Mouse (Mus musculus) small intestine, adult 2 months (tissue): ENCODE measurements around the gene Spata18.

Experiments used
- CTCF ChIP-seq: fragments of 200-500 bp; IDR thresholded peaks from 2 replicates; pipeline ENCODE4 v1.5.1; 2012; ENCODE audit warnings: low read depth, mild to moderate bottlenecking, control low read depth, inconsistent platforms, low read length, moderate library complexity, mixed read lengths; ENCODE audit not compliant: insufficient replicate concordance, insufficient read length; ENCODE audit errors: extremely low read depth
- POLR2A ChIP-seq: fragments of 200-500 bp; IDR thresholded peaks from 2 replicates; pipeline ENCODE4 v1.6.1; 2012; ENCODE audit warnings: low read depth, mild to moderate bottlenecking, control low read depth, inconsistent platforms, low read length, moderate library complexity

- TF ChIP-seq CTCF = no peak
- no peak for TF ChIP-seq POLR2A
Measured at GRCm38 (mm10) chr5:73669386-73669785, 18.2 kb downstream of the Spata18 start.
